Mouse (Mus musculus): ENCODE data around the gene Abhd12.
A peak's percentile ranks its signal among the peaks of the same experiment; 100 is the strongest.

The Abhd12 gene

DNA sequence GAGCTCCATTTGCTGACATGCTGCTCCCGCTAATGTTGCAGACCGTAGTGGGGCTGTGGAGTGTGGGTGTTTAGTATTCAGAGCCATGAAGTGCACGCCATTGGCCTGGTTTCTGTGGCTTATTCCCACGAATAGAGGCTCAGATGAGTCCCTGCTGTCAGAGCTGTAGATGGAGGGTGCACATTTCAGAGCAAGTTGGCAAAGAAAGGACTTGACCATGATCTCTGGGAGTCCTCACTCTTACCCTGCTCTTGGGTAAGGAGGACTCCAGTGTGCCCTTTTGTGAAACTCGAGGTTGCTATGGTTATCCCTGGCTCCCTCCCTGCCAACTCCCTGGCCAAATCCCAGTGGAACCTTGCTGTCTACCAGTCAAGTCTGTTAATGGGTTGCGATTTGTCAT lies 96.2 kb downstream of the Abhd12 start:
- DNase-seq (ENCODE audit: low spot score in 2 of 2) = peak; percentile 34 to 62

DNA sequence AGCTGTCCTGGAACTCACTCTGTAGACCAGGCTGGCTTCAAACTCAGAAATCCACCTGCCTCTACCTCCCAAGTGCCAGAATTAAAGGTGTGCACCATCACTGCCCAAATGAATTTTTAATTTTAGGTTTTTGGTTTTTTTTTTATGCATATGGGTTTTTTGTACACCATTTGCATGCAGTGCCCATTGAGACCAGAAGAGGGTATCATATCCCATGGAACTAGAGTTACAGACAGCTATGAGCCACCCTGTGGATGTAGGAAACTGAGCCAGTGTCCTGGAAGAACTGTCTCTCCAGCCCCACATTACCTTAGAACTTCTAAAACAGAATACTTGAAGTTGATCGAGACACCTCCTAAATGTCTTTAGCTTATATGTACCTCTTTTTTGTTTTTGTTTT lies 101.5 kb downstream of the Abhd12 start:
- no peak for DNase-seq (ENCODE audit: low spot score in 2 of 2)

DNA sequence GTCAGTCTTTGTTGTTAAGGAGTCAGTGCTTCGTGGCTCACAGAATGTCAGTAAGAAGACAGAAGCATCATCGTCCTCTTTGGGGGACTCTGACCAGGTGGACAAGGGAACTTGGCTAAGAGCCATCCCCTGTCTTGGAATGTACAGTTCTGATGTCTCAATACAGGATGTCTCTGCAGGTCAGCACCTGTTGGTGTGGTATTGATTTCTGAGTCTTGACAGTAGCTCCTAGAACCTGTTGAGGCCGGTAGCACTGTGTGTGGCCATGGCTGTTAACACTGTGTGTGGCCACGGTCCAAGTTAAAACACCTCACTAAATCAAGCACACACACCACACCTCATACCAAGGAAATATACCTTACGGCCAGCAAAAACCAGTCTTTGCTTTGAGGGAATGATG lies 103.9 kb downstream of the Abhd12 start:
- DNase-seq (ENCODE audit: low spot score in 2 of 2) = no peak

DNA sequence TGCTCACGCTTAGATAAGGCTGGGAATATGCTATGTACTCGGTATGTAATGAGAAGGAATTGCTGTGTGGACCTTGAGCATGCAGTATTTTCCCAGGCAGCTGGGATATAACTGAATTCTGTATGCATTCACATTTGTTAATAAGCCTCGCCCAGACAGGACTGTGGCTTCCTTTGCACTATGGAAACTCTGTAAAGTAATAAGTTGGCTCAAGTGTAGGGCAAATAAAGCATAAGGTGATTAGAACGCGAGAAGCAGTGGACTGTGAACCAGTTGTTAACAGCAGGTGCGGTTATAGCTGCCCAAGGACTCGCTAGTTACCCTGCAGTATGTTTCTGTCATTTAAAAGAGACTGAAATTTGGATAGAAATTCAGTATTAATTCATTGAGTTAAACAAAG lies 106.5 kb downstream of the Abhd12 start:
- no peak for DNase-seq (ENCODE audit: low spot score in 2 of 2)

DNA sequence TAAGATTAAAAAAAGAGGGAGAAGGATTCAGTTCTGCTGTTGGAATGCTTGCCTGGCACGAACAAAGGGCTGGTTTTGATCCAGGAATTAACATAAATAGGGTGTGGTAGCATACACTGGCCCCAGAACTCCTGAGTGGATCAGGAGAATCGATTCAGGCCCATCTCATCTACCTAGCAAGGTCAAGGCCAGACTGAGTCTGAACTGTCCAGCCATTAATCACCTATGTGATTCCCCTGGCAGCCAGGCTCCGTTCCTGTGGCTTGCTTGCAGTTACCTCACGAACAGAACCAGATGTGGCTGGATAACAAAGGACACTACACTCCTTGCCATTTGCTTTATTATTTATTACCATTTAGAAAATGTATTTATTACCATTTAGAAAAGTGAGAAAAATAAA lies 111.2 kb downstream of the Abhd12 start:
- DNase-seq (ENCODE audit: low spot score in 2 of 2) = no peak

DNA sequence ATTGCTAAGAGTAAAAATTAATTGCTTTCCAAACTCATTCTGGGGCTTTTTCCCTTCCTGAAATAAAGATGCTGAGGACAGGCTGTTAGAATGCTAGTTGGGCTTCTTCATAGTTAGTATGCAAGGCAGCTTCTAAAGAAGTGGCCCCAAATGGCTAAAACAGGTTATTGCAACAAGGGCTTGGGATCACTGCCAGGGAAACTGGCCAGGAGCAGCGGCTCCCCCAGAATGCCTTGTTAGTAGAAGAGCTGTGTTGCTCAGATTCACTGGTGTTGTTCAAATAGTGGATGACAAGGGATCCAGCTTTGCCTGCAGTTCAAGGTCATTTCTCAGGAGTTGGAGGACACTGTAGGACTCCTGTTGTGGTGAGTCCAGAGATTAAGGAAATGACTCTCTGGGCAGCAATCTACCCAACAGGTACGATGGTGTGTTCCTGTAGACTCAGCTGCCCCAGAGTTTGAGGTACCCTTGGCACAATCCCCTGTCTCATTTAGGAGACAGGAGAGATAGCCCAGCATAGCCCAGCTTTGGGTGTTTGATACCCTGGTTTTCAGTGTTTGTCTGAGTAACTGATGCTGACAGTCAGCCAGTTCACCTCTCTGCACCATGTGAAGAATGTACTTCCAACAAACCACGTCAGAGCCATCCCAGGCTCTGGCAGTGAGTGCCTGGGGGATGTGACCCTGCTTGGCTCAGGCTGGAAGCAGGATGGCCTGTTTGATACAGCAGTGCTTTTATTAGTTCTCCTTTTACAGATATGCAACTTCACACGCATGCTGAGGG lies 115.6 kb downstream of the Abhd12 start:
- DNase-seq (ENCODE audit: low spot score in 2 of 2) = peak; percentile 89 to 90

DNA sequence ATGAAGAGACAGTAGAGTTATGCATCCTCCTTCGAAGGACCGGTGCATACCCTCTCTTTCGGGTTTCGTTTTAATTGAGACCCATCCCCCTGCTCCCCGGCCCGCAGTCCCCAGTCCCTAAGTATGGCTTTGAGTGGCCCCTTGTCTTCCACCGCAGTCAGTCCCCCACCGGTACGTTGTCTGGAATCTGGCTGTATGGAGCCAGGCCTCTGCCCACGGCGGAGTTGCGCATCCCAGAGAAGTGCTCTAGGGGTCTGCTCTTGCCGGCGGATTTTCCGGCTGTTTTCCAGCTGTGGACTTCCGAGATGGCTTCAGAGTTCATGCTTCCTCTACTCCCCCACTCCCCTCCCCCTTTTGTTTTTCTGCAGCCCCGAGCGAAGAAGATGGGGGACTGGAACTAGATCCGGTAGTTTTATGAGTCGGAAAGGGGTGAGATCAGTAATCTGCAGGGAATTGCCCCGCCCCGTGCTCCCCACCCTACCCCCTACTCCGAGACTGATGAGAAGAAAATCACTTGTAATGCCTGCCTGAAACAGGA lies 117.2 kb downstream of the Abhd12 start:
- DNase-seq (ENCODE audit: low spot score in 2 of 2) = no peak

DNA sequence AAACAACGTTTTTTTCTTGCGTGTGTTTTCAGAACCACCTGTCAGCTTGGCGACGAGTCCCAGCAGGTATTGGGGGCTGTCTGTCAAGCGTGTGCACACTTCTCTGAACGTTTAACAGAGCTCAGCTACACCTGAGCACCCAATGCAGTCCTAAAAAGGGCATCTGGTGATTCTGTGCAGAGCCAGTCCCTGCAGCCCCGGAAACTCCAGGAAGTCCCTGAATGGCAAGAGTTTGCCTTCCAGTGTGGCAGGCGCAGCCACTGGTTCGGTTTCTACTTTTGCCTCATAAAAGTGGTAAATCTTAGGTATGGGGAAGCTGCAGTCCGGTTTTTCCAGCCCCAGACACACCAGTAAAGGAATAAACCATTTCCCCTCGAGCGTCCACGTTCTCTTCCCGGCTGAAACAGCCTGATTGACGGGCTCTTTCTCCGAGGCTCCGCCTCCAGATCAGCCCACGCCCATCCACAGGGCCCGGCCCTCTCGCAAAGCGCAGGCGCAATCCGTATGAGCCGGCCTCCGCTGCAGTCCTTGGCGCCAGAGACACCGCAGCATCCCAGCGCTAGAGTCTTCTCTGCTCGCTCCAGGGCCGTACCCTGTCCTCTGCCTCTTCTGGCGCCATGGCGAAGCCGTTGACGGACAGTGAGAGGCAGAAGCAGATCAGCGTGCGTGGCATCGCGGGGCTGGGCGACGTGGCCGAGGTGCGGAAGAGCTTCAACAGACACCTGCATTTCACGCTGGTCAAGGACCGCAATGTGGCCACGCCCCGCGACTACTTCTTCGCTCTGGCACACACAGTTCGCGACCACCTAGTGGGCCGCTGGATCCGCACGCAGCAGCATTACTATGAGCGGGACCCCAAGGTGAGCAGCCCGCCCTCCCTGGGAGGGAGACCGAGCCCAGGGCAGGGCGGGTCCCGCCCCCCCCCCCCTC lies 118.0 kb downstream of the Abhd12 start, which contains the start of gene Pygb:
Gene Pygb (plus strand): TSS at position 485 of the 930 bp plus-strand sequence.
- peak; percentile 89 to 93 for DNase-seq (ENCODE audit: low spot score in 2 of 2)

DNA sequence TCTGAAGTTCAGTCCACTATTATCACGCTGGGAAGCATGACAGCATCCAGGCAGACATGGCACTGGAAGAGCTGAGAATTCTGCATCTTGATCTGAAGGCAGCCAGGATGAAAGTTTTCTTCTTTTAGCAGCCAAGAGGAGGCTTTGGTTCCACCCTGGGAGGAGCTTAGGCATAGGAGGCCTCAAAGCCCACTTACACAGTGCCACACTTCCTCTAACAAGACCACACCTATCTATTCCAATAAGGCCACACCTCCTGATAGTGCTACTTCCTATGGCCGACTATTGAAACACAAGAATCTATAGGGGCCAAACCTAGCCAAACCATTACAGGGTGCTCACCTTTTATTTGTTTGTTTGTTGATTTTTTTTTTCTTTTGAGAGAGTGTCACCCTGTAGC lies 121.7 kb downstream of the Abhd12 start:
- no peak for DNase-seq (ENCODE audit: low spot score in 2 of 2)
